Mouse (Mus musculus) heart, postnatal 14 days (tissue): ENCODE measurements at regions not wholly inside any gene's neighbourhood (a gene's known extent, or its start where the extent isn't known, plus 50 kb on each side); places are given as distances from the start of the nearest gene placed in this dataset.
"Not testable (repeated sequence)": the region's sequence is repeated elsewhere in the genome, so short reads cannot be mapped to it uniquely, and the experiment has no call there.

Experiments
- DNase-seq, 2 experiments: peaks; one replicate each; pipeline ENCODE4 v3.0.0; 2021 to 2022
- intact Hi-C: fragments of 180-260 bp; cut with DNase I; formaldehyde crosslinking; loops from one replicate; pipeline ENCODE4 v1.15.1; 2025

- intact Hi-C loops: no loop called here
- no peak for DNase-seq
These were observed 307.4 kb downstream of the Phex start for GRCm38 (mm10) chrX:157107747-157108146.

GRCm38 (mm10) chrX:157080025-157080424 lies 335.1 kb downstream of the Phex start:
- intact Hi-C loops: no loop called here
- DNase-seq: no peak

GRCm38 (mm10) chrX:157079606-157080005 lies 335.5 kb downstream of the Phex start:
- intact Hi-C loops: no loop called here
- DNase-seq: no peak

DNA sequence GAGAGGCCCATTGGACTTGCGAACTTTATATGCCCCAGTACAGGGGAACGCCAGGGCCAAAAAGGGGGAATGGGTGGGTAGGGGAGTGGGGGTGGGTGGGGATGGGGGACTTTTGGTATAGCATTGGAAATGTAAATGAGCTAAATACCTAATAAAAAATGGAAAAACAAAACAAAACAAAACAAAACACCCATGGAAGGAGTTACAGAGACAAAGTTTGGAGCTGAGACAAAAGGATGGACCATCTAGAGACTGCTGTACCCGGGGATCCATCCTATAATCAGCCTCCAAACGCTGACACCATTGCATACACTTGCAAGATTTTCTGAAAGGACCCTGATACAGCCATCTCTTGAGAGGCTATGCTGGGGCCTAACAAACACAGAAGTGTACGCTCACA lies 337.1 kb downstream of the Phex start:
- DNase-seq, intact Hi-C loops: not testable (repeated sequence)

- intact Hi-C loops: no loop called here
- no peak for DNase-seq
These were observed 338.9 kb downstream of the Phex start for GRCm38 (mm10) chrX:157076193-157076592.

- intact Hi-C loops: no loop called here
- no peak for DNase-seq
These were observed 363.3 kb downstream of the Phex start for GRCm38 (mm10) chrX:157051629-157052315.

- DNase-seq: no peak
- intact Hi-C loops: no loop called here
These were observed 386.2 kb downstream of the Phex start for GRCm38 (mm10) chrX:157028913-157029312.

DNA sequence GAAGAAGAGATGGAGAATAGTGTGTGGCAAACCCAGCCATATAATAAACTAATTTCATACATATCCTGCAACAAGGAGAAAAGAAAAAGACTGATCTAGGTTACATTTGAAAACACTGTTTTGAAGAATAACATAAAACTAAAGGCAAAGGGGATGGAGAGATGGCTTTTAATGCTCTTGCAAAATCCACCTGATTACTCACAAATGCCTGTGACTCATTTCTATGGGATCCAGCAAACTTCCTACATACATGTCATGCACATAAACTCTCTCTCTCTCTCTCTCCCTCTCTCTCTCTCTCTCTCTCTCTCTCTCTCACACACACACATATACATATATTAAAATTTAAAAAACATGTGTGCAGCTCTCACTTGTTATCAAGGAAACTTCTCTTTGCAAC lies 390.8 kb downstream of the Phex start:
- intact Hi-C loops: no loop called here
- DNase-seq: no peak

GRCm38 (mm10) chrX:157021851-157022250 lies 393.3 kb downstream of the Phex start:
- intact Hi-C loops: no loop called here
- no peak for DNase-seq

- DNase-seq: no peak
- intact Hi-C loops: no loop called here
These were observed 394.8 kb downstream of the Phex start for GRCm38 (mm10) chrX:157020337-157020736.

DNA sequence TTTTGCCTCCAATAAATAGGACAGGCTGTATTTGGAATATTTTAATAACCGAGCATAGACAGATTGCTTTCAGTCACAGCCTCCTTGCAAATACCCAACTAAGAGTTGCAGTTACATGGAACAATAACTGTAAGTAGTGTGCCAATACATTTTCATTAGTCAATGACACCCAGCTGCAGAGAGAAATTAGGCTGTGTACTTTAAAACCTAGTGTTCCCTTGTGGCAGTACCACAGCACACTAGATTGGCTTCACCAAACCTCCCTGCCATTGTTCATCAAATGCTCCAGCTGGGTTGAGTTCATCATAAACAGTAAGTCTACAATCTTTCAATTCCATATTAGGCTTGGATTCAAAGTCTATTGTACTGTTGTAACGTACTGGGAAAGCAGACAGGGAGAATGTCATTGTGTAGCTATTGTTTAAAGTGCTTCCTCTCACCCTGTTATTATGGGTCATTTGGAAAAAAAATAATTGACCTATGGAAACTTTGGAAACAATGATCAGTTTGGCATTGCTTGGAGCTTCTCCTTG lies 425.1 kb downstream of the Phex start:
- intact Hi-C loops: no loop called here
- DNase-seq: no peak

GRCm38 (mm10) chrX:156947093-156947492 lies 468.0 kb downstream of the Phex start:
- intact Hi-C loops: no loop called here
- no peak for DNase-seq

DNA sequence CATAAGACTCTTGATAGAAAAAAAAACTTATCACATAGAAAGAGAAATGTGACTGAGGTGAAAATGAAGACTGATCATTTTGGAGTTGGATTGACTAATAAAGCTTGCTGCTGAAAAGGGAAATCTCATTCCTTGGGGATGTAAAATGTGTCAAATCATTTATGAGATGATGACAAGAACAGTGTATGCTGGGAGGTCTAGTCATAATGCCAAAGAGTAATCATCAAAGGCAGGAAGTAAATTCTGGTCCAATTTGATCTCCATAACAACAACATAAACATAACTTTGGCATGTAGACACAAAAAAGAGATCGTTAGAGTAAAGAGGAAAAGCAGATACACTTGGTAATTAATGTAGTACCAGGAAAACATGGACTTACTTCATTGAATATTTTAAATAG lies 470.9 kb downstream of the Phex start:
- intact Hi-C loops: no loop called here
- DNase-seq: no peak

DNA sequence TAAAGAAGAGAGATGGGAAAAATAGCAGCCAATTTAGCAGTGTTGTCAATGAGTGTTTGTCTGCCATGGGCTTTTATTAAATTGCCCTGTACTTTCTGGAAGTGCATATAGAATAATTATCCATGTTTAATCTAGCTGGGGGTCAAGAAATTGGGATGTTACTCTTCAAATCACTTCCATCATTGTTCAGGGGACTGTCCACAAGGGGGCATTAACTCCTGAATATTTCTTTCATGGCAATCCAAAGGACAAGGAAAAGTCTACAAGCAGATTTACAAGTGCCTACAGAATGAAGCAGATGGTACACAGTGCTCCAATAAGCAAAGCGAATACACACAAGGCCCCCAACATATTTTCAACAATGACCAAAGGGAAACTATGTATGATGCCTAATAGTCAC lies 501.7 kb downstream of the Phex start:
- peak in 1 of 2 experiments; percentile 3 for DNase-seq
- intact Hi-C loops: loop anchor here (5.0 to 10.0 kb wide), 2 partner anchors 394 to 541 kb away; no protein-coding TSS in a partner anchor
